Mouse (Mus musculus): ENCODE data around the gene Gabrg2.

The Gabrg2 gene

GRCm38 (mm10) chr11:42000190-42001098 is at the start of gene Gabrg2:
Gabrg2 (minus strand) TSS chr11:42000857.
- DNase-seq, result peak; percentile 75

GRCm38 (mm10) chr11:42048201-42048600 is 47.5 kb upstream of the Gabrg2 start:
- no peak for DNase-seq

GRCm38 (mm10) chr11:41999468-41999881 is 1.2 kb downstream of the Gabrg2 start:
- peak; percentile 86 for DNase-seq

GRCm38 (mm10) chr11:41980152-41980551 is 20.5 kb downstream of the Gabrg2 start:
- no peak for DNase-seq

GRCm38 (mm10) chr11:41968595-41968994 is 32.1 kb downstream of the Gabrg2 start:
- peak; percentile 22 for DNase-seq

- peak; percentile 30 for DNase-seq
These were observed 38.0 kb downstream of the Gabrg2 start for GRCm38 (mm10) chr11:41962706-41963105.

GRCm38 (mm10) chr11:41953550-41953949 is 47.1 kb downstream of the Gabrg2 start:
- DNase-seq, result no peak

- no peak for DNase-seq
These were observed 48.8 kb downstream of the Gabrg2 start for GRCm38 (mm10) chr11:41951898-41952297.

GRCm38 (mm10) chr11:41945471-41945870 is 55.2 kb downstream of the Gabrg2 start:
- DNase-seq, result no peak

- DNase-seq, result peak; percentile 1
These were observed 62.7 kb downstream of the Gabrg2 start for GRCm38 (mm10) chr11:41937979-41938378.

- DNase-seq, result no peak
These were observed 81.8 kb downstream of the Gabrg2 start for GRCm38 (mm10) chr11:41918864-41919263.

- peak; percentile 24 for DNase-seq
These were observed 86.6 kb downstream of the Gabrg2 start for GRCm38 (mm10) chr11:41914066-41914465.

GRCm38 (mm10) chr11:41903661-41904060 is 97.0 kb downstream of the Gabrg2 start:
- no peak for DNase-seq

Data from retina, postnatal 1 day (tissue).